Comparison of ENCODE assay signal across 8 mouse cellular contexts in the genomic region with DNA sequence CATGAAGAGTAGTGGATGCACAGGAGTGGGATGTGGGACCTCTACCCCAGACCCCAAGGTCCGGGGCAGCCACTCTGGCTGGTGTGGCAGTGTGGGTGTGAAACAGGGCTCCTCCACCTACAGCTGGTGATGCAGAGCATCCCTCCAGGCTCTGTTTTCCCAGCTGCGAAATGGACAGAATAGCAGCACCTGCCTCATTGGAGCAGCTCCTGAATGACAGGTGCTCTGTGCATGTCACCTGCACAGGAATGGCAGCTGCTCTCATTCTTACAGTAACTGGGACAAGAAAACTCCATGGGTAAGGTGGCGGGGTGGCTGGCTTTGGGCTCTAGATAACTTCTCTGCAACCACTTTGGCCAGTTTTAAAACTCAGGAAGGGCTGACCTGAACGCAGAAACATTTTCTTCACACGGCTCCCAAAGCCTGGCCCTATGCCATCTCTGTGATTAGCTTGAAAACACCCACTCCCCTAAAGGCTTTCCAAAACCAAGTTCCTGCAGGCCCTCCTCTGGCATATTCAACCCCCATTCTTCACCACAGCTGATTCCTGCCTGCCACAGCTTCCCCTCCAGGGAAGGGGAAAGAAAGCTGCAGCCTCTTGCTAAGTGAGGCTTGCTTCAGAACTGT. TPM values are rescaled to one million over a fixed set of nuclear protein-coding genes. Genes with fewer than 3 reads are reported as not detected.
A peak's percentile ranks its signal among the peaks of the same experiment; 100 is the strongest.
DNase-seq lines count a peak whose midpoint lies in the region; ATAC-seq lines count a peak whose summit lies in the region.

No protein-coding gene starts in this region.

- H3K36me3 ChIP-seq in lung, embryonic 15.5 days: peaks cover 3% of the 10 kb centered on the region; the same call in 1 of the 2 replicates
- peaks cover 16% of the 10 kb centered on the region for H3K36me3 ChIP-seq in limb, embryonic 12.5 days

- no peak overlapping the region; the same call in 1 of the 2 replicates for H3K9ac ChIP-seq in lung, embryonic 15.5 days
- H3K9ac ChIP-seq in limb, embryonic 12.5 days (replicated peaks): peak overlapping the region; percentile 28; the same call in 1 of the 2 replicates

- intact Hi-C loops in gastrocnemius, postnatal 14 days (cut with DNase I; ENCODE audit: low total_unique reads): no loop called here

- H3K9me3 ChIP-seq in lung, embryonic 15.5 days: no peaks in the 10 kb centered on the region
- H3K9me3 ChIP-seq in limb, embryonic 12.5 days: no peaks in the 10 kb centered on the region

- ATAC-seq in lung, embryonic 15.5 days (ENCODE audit: borderline replicate concordance, extremely low read depth, low FRiP score, low TSS enrichment): no peak
- ATAC-seq in limb, embryonic 12.5 days (ENCODE audit: insufficient number of reproducible peaks, insufficient read depth, low FRiP score, low TSS enrichment, low read depth): no peak

- 60% methylated on average over 5 of the region's 5 CpGs for WGBS in lung, embryonic 15.5 days
- WGBS in limb, embryonic 12.5 days: 85% methylated on average over 5 of the region's 5 CpGs

- peak; percentile 2 for DNase-seq in gastrocnemius, postnatal 14 days
- no peak for DNase-seq in gastrocnemius, postnatal 10 days
- DNase-seq in lung, postnatal 25 days (ENCODE audit: low spot score): no peak
- DNase-seq in adrenal gland, postnatal 36 days: no peak
- DNase-seq in kidney, postnatal 14 days: no peak
- no peak for DNase-seq in adrenal gland, adult 8-10 months

- no peaks in the 10 kb centered on the region for H3K27me3 ChIP-seq in lung, embryonic 15.5 days
- no peaks in the 10 kb centered on the region for H3K27me3 ChIP-seq in limb, embryonic 12.5 days

- H3K4me2 ChIP-seq in lung, embryonic 15.5 days: peak overlapping the region; percentile 89
- peak overlapping the region; percentile 97 for H3K4me2 ChIP-seq in limb, embryonic 12.5 days

- H3K4me3 ChIP-seq in lung, embryonic 15.5 days: no peak overlapping the region
- peak overlapping the region; percentile 91; the same call in 1 of the 2 replicates for H3K4me3 ChIP-seq in limb, embryonic 12.5 days (replicated peaks)

- no peak overlapping the region for H3K27ac ChIP-seq in lung, embryonic 15.5 days
- H3K27ac ChIP-seq in limb, embryonic 12.5 days: no peak overlapping the region

- H3K4me1 ChIP-seq in lung, embryonic 15.5 days: peaks cover 62% of the 10 kb centered on the region
- H3K4me1 ChIP-seq in limb, embryonic 12.5 days (replicated peaks): peaks cover 50% of the 10 kb centered on the region

RNA-seq across cellular contexts. Expression of a gene that starts 2.1 kb away (rescaled TPM):
- 10 to 100 TPM; 37.3 to 40.4 TPM for total RNA-seq in gastrocnemius, postnatal 14 days (2021)
- 10 to 100 TPM; 49.7 to 52.2 TPM for total RNA-seq in gastrocnemius, postnatal 10 days (2021)
- 31.6 TPM in 2 replicates for polyA plus RNA-seq in lung, embryonic 15.5 days (2015; fragmentation: Nextera tagmentation; extraction: Ambion mirVana)
- 37.9 and 38.4 TPM in 2 replicates for polyA plus RNA-seq in limb, embryonic 12.5 days (2016; fragmentation: Nextera tagmentation; extraction: Ambion mirVana)
- total RNA-seq in adrenal gland, postnatal 36 days (2021): 10 to 100 TPM; 29.7 to 31.6 TPM
- total RNA-seq in adrenal gland, adult 8-10 months (2022): 10 to 100 TPM; 29.0 to 41.6 (median 36.4) TPM

RNA-seq across cellular contexts. Expression of a gene that starts 33.4 kb away (rescaled TPM):
- 10 to 100 TPM; 10.1 to 12.6 TPM for total RNA-seq in gastrocnemius, postnatal 14 days (2021)
- 10 to 100 TPM in 1 of 2 experiments, 1 to 10 TPM in 1; 9.8 to 16.1 TPM for total RNA-seq in gastrocnemius, postnatal 10 days (2021)
- 4.5 and 7.8 TPM in 2 replicates for polyA plus RNA-seq in lung, embryonic 15.5 days (2015; fragmentation: Nextera tagmentation; extraction: Ambion mirVana)
- polyA plus RNA-seq in limb, embryonic 12.5 days (2016; fragmentation: Nextera tagmentation; extraction: Ambion mirVana): 3.8 TPM in 2 replicates
- total RNA-seq in adrenal gland, postnatal 36 days (2021): 1 to 10 TPM; 2.7 to 3.8 TPM
- total RNA-seq in adrenal gland, adult 8-10 months (2022): 1 to 10 TPM; 4.8 to 9.3 (median 7.0) TPM

RNA-seq across cellular contexts. Expression of a gene that starts 38.3 kb away (rescaled TPM):
- total RNA-seq in gastrocnemius, postnatal 14 days (2021): 10 to 100 TPM; 10.5 to 12.0 TPM
- 1 to 10 TPM; 7.2 to 9.5 TPM for total RNA-seq in gastrocnemius, postnatal 10 days (2021)
- 8.5 and 8.7 TPM in 2 replicates for polyA plus RNA-seq in lung, embryonic 15.5 days (2015; fragmentation: Nextera tagmentation; extraction: Ambion mirVana)
- polyA plus RNA-seq in limb, embryonic 12.5 days (2016; fragmentation: Nextera tagmentation; extraction: Ambion mirVana): 27.6 and 33.5 TPM in 2 replicates
- 10 to 100 TPM; 18.3 to 31.6 TPM for total RNA-seq in adrenal gland, postnatal 36 days (2021)
- total RNA-seq in adrenal gland, adult 8-10 months (2022): 10 to 100 TPM; 22.2 to 24.2 (median 23.6) TPM
